Mouse (Mus musculus): ENCODE results near the gene Pik3r1. TPM values are rescaled to one million over a fixed set of nuclear protein-coding genes. Genes with fewer than 3 reads are reported as not detected.

Pik3r1 gene
- total RNA-seq, 2 experiments from 2014 or later = 103 to 142 TPM

GRCm38 (mm10) chr13:101711301-101711700 is 56.7 kb downstream of the Pik3r1 start:
- no peak for DNase-seq

- no peak for DNase-seq
Measured at GRCm38 (mm10) chr13:101709788-101710187, 58.2 kb downstream of the Pik3r1 start.

- DNase-seq = no peak
Measured at GRCm38 (mm10) chr13:101707226-101707625, 60.8 kb downstream of the Pik3r1 start.

- DNase-seq = no peak
Measured at GRCm38 (mm10) chr13:101706426-101706825, 61.6 kb downstream of the Pik3r1 start.

GRCm38 (mm10) chr13:101702096-101702775 is 65.8 kb downstream of the Pik3r1 start:
- no peak for DNase-seq

- no peak for DNase-seq
Measured at GRCm38 (mm10) chr13:101701632-101702031, 66.4 kb downstream of the Pik3r1 start.

- no peak for DNase-seq
Measured at GRCm38 (mm10) chr13:101699742-101700141, 68.3 kb downstream of the Pik3r1 start.

- DNase-seq = peak; percentile 56 to 66
Measured at GRCm38 (mm10) chr13:101697966-101698365, 70.1 kb downstream of the Pik3r1 start.

- no peak for DNase-seq
Measured at GRCm38 (mm10) chr13:101697461-101697860, 70.6 kb downstream of the Pik3r1 start.

- no peak for DNase-seq
Measured at GRCm38 (mm10) chr13:101696827-101697226, 71.2 kb downstream of the Pik3r1 start.

- DNase-seq = no peak
Measured at GRCm38 (mm10) chr13:101696316-101696715, 71.7 kb downstream of the Pik3r1 start.

- peak; percentile 86 to 97 for DNase-seq
Measured at GRCm38 (mm10) chr13:101695876-101696275, 72.1 kb downstream of the Pik3r1 start.

- DNase-seq = peak in 1 of 2 experiments; percentile 73
Measured at GRCm38 (mm10) chr13:101694496-101695251, 73.3 kb downstream of the Pik3r1 start.

- peak; percentile 63 to 70 for DNase-seq
Measured at GRCm38 (mm10) chr13:101693967-101694495, 74.0 kb downstream of the Pik3r1 start.

- DNase-seq = peak in 1 of 2 experiments; percentile 12
Measured at GRCm38 (mm10) chr13:101692866-101693691, 74.9 kb downstream of the Pik3r1 start.

- DNase-seq = peak in 1 of 2 experiments; percentile 41
Measured at GRCm38 (mm10) chr13:101692239-101692784, 75.7 kb downstream of the Pik3r1 start.

GRCm38 (mm10) chr13:101691669-101692068 is 76.3 kb downstream of the Pik3r1 start:
- DNase-seq = peak in 1 of 2 experiments; percentile 23

GRCm38 (mm10) chr13:101690911-101691655 is 76.9 kb downstream of the Pik3r1 start:
- DNase-seq = peak in 1 of 2 experiments; percentile 32

- peak; percentile 68 to 72 for DNase-seq
Measured at GRCm38 (mm10) chr13:101690167-101690566, 77.8 kb downstream of the Pik3r1 start.

GRCm38 (mm10) chr13:101686256-101686655 is 81.8 kb downstream of the Pik3r1 start:
- no peak for DNase-seq

- DNase-seq = no peak
Measured at GRCm38 (mm10) chr13:101684706-101685105, 83.3 kb downstream of the Pik3r1 start.
